Mouse (Mus musculus): ENCODE data around the gene Pnkd. TPM values are rescaled to one million over a fixed set of nuclear protein-coding genes. Genes with fewer than 3 reads are reported as not detected.
A peak's percentile ranks its signal among the peaks of the same experiment; 100 is the strongest.

Gene Pnkd
- polyA plus RNA-seq, 1 experiment from 2014 or later: 101 TPM

- no peaks in the 10 kb centered on the region for H3K36me3 ChIP-seq (replicated peaks)
- H3K9me3 ChIP-seq: no peaks in the 10 kb centered on the region
- peaks cover 10% of the 10 kb centered on the region; the same call in 1 of the 2 replicates for H3K27me3 ChIP-seq (ENCODE audit: poor library complexity, severe bottlenecking)
- no peak overlapping the region; the same call in 1 of the 2 replicates for H3K27ac ChIP-seq
- no peak overlapping the region for H3K4me3 ChIP-seq
- H3K4me1 ChIP-seq: peaks cover 11% of the 10 kb centered on the region
- WGBS: 74% methylated on average over 17 of the region's 17 CpGs
- DNase-seq (ENCODE audit: extremely low spot score, low spot score): no peak
Observed at GRCm38 (mm10) chr1:74362325-74363229, 77.8 kb downstream of the Pnkd start.

- Histone ChIP-seq H3K27ac (no peak overlapping the region), H3K36me3 (replicated peaks) (no peaks in the 10 kb centered on the region), H3K27me3 (ENCODE audit: poor library complexity, severe bottlenecking) (peaks cover 17% of the 10 kb centered on the region), H3K4me1 (peaks cover 20% of the 10 kb centered on the region), H3K4me3 (no peak overlapping the region), H3K9me3 (no peaks in the 10 kb centered on the region)
- no peak for DNase-seq (ENCODE audit: extremely low spot score, low spot score)
- 76% methylated on average over 5 of the region's 5 CpGs for WGBS
Observed at GRCm38 (mm10) chr1:74363437-74363836, 78.7 kb downstream of the Pnkd start.

- no peak overlapping the region for H3K4me3 ChIP-seq
- H3K27me3 ChIP-seq (ENCODE audit: poor library complexity, severe bottlenecking): peaks cover 25% of the 10 kb centered on the region
- no peaks in the 10 kb centered on the region for H3K36me3 ChIP-seq (replicated peaks)
- WGBS: 86% methylated on average over 8 of the region's 8 CpGs
- H3K4me1 ChIP-seq: peaks cover 21% of the 10 kb centered on the region
- H3K9me3 ChIP-seq: no peaks in the 10 kb centered on the region
- DNase-seq (ENCODE audit: extremely low spot score, low spot score): no peak
- H3K27ac ChIP-seq: no peak overlapping the region
Observed at GRCm38 (mm10) chr1:74364270-74364669, 79.5 kb downstream of the Pnkd start.

- Histone ChIP-seq H3K27me3 (ENCODE audit: poor library complexity, severe bottlenecking) (peaks cover 26% of the 10 kb centered on the region), H3K27ac (peak overlapping the region; percentile 68), H3K9me3 (no peaks in the 10 kb centered on the region), H3K4me3 (peak overlapping the region; percentile 45), H3K36me3 (replicated peaks) (no peaks in the 10 kb centered on the region), H3K4me1 (peaks cover 13% of the 10 kb centered on the region)
- 21% methylated on average over 34 of the region's 34 CpGs for WGBS
- peak; percentile 30 for DNase-seq (ENCODE audit: extremely low spot score, low spot score)
Observed at GRCm38 (mm10) chr1:74367886-74368645, 83.3 kb downstream of the Pnkd start.

GRCm38 (mm10) chr1:74370040-74370439 is 85.3 kb downstream of the Pnkd start:
- Histone ChIP-seq H3K4me1 (peaks cover 14% of the 10 kb centered on the region), H3K36me3 (replicated peaks) (no peaks in the 10 kb centered on the region), H3K27me3 (ENCODE audit: poor library complexity, severe bottlenecking) (peaks cover 26% of the 10 kb centered on the region), H3K9me3 (no peaks in the 10 kb centered on the region), H3K4me3 (no peak overlapping the region), H3K27ac (no peak overlapping the region)
- WGBS: 49% methylated on average over 4 of the region's 4 CpGs
- no peak for DNase-seq (ENCODE audit: extremely low spot score, low spot score)

- no peaks in the 10 kb centered on the region for H3K36me3 ChIP-seq (replicated peaks)
- H3K27ac ChIP-seq: no peak overlapping the region
- DNase-seq (ENCODE audit: extremely low spot score, low spot score): no peak
- 85% methylated on average over 4 of the region's 4 CpGs for WGBS
- H3K27me3 ChIP-seq (ENCODE audit: poor library complexity, severe bottlenecking): peaks cover 9% of the 10 kb centered on the region; the same call in 1 of the 2 replicates
- no peak overlapping the region for H3K4me3 ChIP-seq
- no peaks in the 10 kb centered on the region for H3K9me3 ChIP-seq
- H3K4me1 ChIP-seq: peaks cover 21% of the 10 kb centered on the region
Observed at GRCm38 (mm10) chr1:74373372-74373771, 88.6 kb downstream of the Pnkd start.

- no peaks in the 10 kb centered on the region for H3K27me3 ChIP-seq (ENCODE audit: poor library complexity, severe bottlenecking)
- 76% methylated on average over 8 of the region's 8 CpGs for WGBS
- H3K4me1 ChIP-seq: peaks cover 19% of the 10 kb centered on the region
- no peaks in the 10 kb centered on the region for H3K9me3 ChIP-seq
- H3K27ac ChIP-seq: peak within 1 kb of the TSS; percentile 37; the same call in 1 of the 2 replicates
- H3K36me3 ChIP-seq (replicated peaks): no peaks in the 10 kb centered on the region
- H3K4me3 ChIP-seq: no peak within 1 kb of the TSS
- DNase-seq (ENCODE audit: extremely low spot score, low spot score): no peak
Observed at GRCm38 (mm10) chr1:74374980-74375379, 90.2 kb downstream of the Pnkd start, which contains the start of gene Slc11a1. TSS of gene Slc11a1 (plus strand) at chr1:74375195.

GRCm38 (mm10) chr1:74375561-74375960 is 90.8 kb downstream of the Pnkd start:
- Histone ChIP-seq H3K4me3 (no peak overlapping the region), H3K36me3 (replicated peaks) (no peaks in the 10 kb centered on the region), H3K4me1 (peaks cover 19% of the 10 kb centered on the region), H3K27ac (peak overlapping the region; percentile 37; the same call in 1 of the 2 replicates), H3K9me3 (no peaks in the 10 kb centered on the region), H3K27me3 (ENCODE audit: poor library complexity, severe bottlenecking) (no peaks in the 10 kb centered on the region)
- WGBS: 80% methylated on average over 10 of the region's 10 CpGs
- no peak for DNase-seq (ENCODE audit: extremely low spot score, low spot score)

GRCm38 (mm10) chr1:74376396-74376795 is 91.7 kb downstream of the Pnkd start:
- H3K4me1 ChIP-seq: peaks cover 19% of the 10 kb centered on the region
- H3K4me3 ChIP-seq: no peak overlapping the region
- no peaks in the 10 kb centered on the region for H3K9me3 ChIP-seq
- no peak for DNase-seq (ENCODE audit: extremely low spot score, low spot score)
- WGBS: 92% methylated on average over 4 of the region's 4 CpGs
- 0 out of 2 replicates have a peak overlapping the region, but pooled peaks have one; percentile 37 for H3K27ac ChIP-seq
- no peaks in the 10 kb centered on the region for H3K27me3 ChIP-seq (ENCODE audit: poor library complexity, severe bottlenecking)
- H3K36me3 ChIP-seq (replicated peaks): no peaks in the 10 kb centered on the region

GRCm38 (mm10) chr1:74379058-74379504 is 94.4 kb downstream of the Pnkd start:
- H3K27me3 ChIP-seq (ENCODE audit: poor library complexity, severe bottlenecking): no peaks in the 10 kb centered on the region
- no peaks in the 10 kb centered on the region for H3K36me3 ChIP-seq (replicated peaks)
- peaks cover 19% of the 10 kb centered on the region for H3K4me1 ChIP-seq
- no peak overlapping the region for H3K27ac ChIP-seq
- WGBS: 91% methylated on average over 7 of the region's 7 CpGs
- no peaks in the 10 kb centered on the region for H3K9me3 ChIP-seq
- no peak overlapping the region for H3K4me3 ChIP-seq
- DNase-seq (ENCODE audit: extremely low spot score, low spot score): no peak

- 88% methylated on average over 5 of the region's 5 CpGs for WGBS
- no peak for DNase-seq (ENCODE audit: extremely low spot score, low spot score)
- H3K36me3 ChIP-seq (replicated peaks): no peaks in the 10 kb centered on the region
- H3K4me1 ChIP-seq: peaks cover 12% of the 10 kb centered on the region
- H3K4me3 ChIP-seq: no peak overlapping the region
- H3K27ac ChIP-seq: no peak overlapping the region
- H3K27me3 ChIP-seq (ENCODE audit: poor library complexity, severe bottlenecking): no peaks in the 10 kb centered on the region
- H3K9me3 ChIP-seq: no peaks in the 10 kb centered on the region
Observed at GRCm38 (mm10) chr1:74380484-74380883, 95.8 kb downstream of the Pnkd start.

- no peaks in the 10 kb centered on the region for H3K36me3 ChIP-seq (replicated peaks)
- peaks cover 11% of the 10 kb centered on the region for H3K4me1 ChIP-seq
Observed at GRCm38 (mm10) chr1:74381588-74382021, 96.9 kb downstream of the Pnkd start.

More at GRCm38 (mm10) chr1:74381588-74382021, 96.9 kb downstream of the Pnkd start:
- Histone ChIP-seq H3K9me3 (no peaks in the 10 kb centered on the region), H3K27me3 (ENCODE audit: poor library complexity, severe bottlenecking) (no peaks in the 10 kb centered on the region), H3K4me3 (no peak overlapping the region), H3K27ac (no peak overlapping the region)
- 92% methylated on average over 10 of the region's 10 CpGs for WGBS
- no peak for DNase-seq (ENCODE audit: extremely low spot score, low spot score)

All from forebrain, embryonic 10.5 days (tissue).